Mouse (Mus musculus): ENCODE measurements around the gene AC129217.1. TPM values are rescaled to one million over a fixed set of nuclear protein-coding genes. Genes with fewer than 3 reads are reported as not detected.

AC129217.1 gene
- 1 to 10 TPM in 1 of 2 experiments, not detected in 1; 1.4 TPM for total RNA-seq (2021)
- long read RNA-seq, experiment 1, partial matches to known transcripts = 0 of 7 reads
- long read RNA-seq, experiment 1, other reads (novel, unspliced or antisense) = 7 of 7 reads
- long read RNA-seq, experiment 2 = 0 reads

DNA sequence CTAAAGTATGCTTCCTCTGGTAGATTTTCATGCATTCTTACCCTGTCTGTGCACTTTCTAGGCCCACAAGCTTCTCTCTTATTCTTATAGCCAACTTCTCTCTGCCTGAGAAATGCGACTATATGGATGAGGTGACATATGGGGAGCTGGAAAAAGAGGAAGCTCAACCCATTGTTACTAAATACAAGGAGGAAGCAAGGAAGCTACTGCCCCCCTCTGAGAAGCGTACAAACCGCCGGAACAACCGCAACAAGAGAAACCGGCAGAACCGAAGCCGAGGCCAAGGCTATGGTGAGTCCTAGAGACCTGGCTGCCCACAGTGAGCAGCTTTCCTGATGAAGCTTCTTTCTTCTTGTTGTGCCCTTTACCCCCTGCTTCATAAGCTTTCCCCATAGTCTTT, at the start of gene AC129217.1:
Gene AC129217.1, plus strand, starts transcription at position 114 of the 400 bp plus-strand sequence.
- intact Hi-C loops (cut with DNase I) = no loop called here
- DNase-seq = no peak

DNA sequence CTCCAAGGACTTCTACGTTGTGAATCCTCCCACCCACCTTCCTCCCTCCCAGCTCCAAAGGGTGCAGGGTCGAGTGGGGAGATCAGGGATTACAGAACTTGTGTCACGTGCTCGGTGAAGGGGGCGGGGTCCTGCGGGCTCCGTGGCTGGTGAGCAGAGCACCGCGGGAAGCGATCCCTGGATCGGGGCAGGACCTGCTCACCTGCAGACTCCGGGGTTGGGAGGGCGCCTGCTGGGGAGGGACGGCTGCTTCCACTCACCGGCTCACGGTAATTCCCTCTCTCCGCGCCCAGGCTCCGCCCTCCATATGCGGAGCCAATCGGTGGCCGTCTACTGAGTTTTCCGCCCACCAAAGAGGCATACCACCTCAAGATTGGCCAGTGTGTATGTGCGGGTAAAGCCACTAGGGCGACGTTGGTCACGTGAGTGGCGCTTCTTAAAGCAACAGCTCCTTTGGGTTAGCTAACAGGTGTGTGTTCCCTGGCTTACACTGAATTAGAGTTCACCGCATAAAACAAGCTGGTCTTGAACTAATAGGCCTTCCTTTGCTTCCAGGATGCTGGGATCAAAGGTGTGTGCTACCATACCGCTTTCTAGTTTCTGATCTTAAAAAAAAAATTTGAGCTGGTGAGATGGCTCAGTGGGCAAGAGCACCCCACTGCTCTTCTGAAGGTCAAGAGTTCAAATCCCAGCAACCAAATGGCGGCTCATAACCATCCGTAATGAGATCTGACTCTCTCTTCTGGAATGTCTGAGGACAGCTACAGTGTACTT, 43.4 kb upstream of the AC129217.1 start, which contains the start of gene Taf6l:
Gene Taf6l, minus strand, starts transcription at position 410 of the 774 bp plus-strand sequence.
- intact Hi-C loops (cut with DNase I) = no loop called here

DNA sequence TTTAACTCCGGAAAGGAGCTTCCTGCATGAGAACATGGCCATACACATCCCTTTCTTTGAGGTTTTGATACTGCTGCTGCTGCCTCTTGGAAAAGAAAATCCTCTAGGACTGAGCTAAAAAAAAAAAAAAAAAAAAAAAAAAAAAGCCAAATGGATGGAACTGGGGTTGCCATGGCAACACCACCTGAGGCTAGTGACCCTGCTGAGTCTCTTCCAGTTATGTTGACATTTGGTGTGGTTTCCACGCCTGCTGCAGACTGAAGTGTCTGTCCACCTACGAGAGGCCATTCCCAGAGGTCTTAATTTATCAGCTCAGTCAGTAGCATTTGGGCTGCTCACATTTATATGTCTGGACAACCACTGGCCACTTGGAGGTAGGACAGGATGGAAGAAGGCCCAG, 41.1 kb upstream of the AC129217.1 start:
- no peak for DNase-seq
- intact Hi-C loops (cut with DNase I) = no loop called here

More for the DNA sequence above, 43.4 kb upstream of the AC129217.1 start, which contains the start of gene Taf6l:
- DNase-seq = peak; percentile 83 to 88

DNA sequence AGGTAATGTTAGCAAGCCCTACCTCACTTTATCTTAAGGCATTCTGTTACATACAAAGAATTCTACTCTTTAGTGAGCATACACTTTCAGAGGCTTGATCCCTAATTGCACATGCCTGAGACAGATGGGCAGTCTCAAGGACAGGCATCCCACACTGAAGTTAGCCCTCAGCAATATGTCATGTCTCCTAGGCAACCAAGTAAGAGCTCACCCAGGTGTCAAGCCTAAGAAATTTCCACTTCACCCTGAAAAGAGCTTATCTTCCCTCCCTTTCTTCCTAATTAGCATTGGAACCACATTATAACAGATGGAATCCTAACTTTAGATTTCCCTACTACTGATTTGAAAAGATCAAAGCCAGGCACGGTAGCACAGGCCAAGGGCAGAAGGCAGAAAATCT, 40.4 kb upstream of the AC129217.1 start:
- no peak for DNase-seq
- intact Hi-C loops (cut with DNase I) = no loop called here

DNA sequence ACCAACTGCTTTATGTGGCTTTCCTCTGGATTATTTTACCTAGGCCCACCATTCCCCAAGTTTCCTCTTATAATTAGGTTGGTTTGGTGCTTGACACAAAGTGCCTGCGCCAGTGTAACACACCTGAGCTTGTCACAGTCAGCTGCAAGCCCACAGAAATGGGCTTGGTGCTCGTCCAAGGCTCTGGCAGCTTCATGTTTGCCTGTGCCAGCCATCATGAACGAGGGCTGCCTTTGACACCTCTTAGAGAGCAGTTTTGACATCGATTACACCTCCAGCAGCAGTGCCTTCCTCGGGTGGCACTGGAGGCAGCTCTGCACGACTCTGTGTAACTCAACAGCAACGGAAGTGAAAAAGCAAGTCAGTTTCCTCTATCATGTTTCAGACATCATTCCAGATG, 39.4 kb upstream of the AC129217.1 start:
- intact Hi-C loops (cut with DNase I) = no loop called here
- DNase-seq = no peak

DNA sequence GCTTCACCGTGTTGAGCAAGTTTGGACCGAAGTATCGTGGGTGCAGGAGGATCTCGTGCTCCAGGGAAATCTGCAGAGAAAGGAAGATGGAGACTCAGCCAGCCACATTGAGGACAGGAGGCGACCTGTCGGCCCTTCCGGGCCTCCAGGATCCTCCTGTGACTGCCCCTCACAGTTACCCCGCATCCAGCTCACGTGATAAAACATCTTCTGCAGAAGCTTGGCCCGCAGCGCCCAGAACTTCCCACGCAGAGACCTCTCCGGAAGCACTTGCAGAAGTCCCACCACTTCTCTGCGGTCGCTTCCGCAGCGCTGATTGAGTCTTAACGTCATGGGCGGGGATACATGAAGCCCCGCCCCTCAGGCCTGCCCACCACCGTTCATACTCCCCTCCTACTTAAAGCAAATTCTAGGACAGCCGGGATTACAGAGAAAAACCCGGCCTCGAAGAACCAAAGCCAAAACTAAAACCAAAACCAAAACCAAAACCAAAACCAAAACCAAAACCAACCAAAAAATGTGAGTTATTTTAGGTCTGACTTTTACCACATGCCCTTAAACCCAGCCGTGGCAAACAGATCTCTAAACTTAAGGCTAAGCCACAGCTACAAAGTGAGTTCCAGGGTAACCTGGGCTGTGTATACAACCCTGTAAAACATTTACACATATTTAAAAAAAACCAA, 31.2 kb upstream of the AC129217.1 start, which contains the start of gene Polr2g:
Gene Polr2g, minus strand, starts transcription at position 314 of the 683 bp plus-strand sequence.
- intact Hi-C loops (cut with DNase I) = no loop called here
- DNase-seq = peak; percentile 84 to 87

DNA sequence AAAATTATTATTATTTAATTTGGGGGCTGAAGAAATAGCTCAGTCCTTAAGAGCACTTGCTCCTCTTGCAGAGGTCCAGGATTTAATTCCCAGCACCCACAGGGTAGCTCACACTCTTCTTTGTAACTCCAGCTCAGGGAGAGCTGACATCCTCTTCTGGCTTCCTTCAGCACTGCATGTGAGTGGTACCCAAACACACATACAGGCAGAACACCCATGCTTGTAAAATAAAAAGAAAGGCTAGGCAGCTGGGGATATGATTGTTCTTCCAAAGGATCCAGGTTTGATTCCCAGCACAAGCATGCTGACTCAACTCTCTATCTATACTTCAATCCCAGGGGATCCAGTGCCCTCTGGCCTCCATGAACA, 30.6 kb upstream of the AC129217.1 start:
- no peak for DNase-seq

DNA sequence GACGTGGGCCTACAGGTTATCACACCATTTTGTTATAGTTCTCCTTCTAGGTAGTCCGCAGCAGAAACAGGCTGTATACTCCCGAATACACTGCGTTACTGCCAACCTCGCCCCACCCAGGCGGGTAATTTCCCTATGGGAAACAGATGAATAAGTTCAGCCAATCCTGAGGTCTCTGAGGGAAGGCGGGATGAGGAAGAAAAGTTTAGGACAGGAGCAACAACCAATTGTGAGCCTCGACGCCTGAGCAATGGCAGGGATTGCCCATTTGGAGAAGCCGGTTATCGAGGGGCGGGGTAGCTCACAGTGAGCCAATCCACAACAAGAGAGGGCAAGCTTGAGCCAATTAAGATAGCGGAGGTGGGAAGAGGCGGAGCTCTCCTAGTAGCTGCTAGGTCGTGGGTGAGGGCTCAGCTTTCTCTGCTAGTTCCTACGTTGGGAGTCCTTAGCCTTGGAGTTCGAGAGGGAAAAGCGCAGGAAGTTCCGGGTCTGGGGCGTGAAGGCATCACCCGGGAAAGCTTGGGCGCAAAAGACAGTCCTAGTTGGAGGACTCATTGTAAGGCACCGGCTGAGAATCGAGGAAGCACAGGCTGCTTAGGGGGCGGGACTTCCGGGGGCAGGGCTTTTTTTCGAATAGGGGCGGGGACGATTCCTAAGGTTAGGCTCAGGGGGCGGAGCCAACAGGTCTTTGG, 27.3 kb upstream of the AC129217.1 start, which contains the start of gene Zbtb3:
Gene Zbtb3, plus strand, starts transcription at position 426 of the 692 bp plus-strand sequence.
- DNase-seq = peak; percentile 87 to 90
- intact Hi-C loops (cut with DNase I) = no loop called here

More for the DNA sequence above, 30.6 kb upstream of the AC129217.1 start:
- intact Hi-C loops (cut with DNase I) = no loop called here

DNA sequence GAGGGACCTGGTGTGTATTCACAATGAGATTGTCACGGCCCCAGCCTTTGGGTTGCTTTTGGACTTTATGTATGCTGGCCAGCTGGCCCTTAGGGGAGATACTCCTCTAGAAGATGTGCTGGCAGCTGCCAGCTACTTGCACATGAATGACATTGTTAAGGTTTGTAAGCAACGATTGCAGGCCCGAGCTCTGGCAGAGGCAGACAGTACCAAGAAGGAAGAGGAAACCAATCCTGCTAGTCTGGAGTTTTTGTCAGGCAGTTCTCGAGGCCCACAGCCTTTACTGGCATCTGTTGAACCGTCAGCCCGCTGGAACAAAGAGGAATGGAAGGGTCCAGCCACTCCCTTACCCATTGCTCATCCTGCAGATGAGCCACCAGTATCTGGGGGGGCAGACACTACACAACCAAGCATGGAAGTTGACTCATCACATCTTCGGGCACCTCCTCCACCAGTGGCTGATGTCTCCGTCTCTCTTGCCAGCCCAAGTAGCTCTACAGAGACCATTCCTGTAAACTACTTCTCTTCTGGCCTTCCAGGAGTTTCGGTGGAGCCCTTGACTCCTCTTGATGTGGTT, 26.3 kb upstream of the AC129217.1 start:
- intact Hi-C loops (cut with DNase I) = no loop called here
- no peak for DNase-seq

DNA sequence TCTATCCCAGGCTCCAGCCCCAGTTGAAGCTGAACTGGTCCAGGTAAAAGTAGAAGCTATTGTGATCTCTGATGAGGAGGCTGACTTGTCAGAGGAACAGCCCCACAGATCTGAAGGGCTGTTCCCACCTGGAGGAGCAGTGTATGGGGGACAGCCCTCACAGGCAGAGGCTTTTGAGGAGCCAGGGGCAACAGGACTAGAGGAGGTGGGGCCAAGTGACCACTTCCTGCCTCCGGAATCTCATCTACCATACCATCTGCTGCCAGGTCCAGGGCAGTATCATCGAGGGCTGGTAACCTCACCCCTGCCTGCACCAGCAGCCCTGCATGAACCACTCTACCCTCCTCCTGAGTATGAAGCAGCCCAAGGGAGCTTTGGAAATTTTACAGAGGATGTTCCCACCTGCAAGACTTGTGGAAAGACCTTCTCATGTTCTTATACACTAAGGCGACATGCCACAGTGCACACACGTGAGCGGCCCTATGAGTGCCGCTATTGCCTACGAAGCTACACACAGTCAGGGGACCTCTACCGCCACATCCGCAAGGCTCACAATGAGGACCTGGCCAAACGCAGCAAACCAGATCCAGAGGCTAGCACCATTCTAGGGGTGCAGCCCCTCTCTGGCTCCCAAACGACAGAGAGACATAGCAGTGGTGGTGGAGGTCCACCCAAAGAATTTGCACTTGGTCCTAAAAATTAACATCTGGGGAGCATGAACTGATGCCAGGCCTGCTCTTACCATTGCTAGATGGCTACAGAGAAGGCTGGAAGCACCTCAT, 25.5 kb upstream of the AC129217.1 start:
- intact Hi-C loops (cut with DNase I) = no loop called here
- DNase-seq = no peak

DNA sequence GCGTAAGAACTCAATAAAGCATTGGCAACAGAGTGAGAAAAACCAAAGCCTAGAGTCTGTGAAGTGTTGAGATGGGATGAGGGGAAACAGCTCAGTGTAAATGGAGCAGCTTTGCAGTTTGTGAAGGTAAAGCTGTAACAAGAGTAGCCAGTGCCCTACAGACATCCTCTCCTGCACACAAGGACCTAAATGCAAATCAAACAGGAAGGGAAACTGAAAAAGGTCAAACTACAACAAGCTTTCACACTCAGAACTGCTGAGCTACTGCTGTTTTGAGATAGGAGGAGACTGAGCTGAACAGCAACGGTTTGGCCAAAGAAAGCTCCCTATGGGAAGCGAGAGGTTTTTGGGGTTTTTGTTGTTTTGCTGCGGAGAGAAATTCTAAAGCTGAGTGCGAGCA, 22.8 kb upstream of the AC129217.1 start:
- DNase-seq = no peak
- intact Hi-C loops (cut with DNase I) = no loop called here

DNA sequence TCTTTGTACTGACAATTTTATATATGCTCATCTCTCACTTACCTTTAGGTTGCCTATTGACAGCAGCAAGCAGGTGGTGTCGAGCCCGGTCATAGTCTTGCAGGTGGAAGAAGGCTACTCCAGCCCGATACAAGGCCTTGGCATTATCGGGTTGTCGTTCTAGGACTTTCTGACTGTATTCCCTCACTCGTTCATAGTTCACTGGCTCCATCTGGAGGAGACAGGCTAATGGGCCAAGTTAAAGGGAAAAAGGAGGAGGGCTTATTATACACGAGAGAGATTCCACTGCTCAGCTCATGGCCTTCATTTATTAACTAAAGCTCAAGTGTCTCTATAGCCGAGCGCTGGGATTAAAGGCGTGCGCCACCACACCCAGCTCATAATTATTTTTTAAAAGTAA, 13.8 kb upstream of the AC129217.1 start:
- intact Hi-C loops (cut with DNase I) = no loop called here
- DNase-seq = no peak

DNA sequence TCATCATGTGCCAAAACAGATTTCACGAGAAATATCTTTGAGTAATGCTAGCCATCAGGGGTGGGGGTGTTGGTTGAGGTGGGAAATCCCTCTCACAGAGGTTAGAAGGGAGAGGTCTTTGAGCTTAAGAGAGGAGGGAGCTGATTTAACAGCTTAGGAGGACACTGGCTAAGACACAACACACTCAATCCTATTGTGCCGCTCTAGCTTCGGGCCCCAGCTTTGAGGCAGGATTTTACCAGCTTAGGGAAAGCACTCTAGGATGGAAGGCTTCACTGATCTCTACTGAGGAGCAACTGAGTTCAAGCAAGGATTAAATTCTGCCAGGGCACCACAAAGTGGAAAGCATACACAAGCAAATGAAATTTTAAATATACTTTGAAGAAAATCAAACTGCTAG, 12.6 kb upstream of the AC129217.1 start:
- no peak for DNase-seq
- intact Hi-C loops (cut with DNase I) = no loop called here

DNA sequence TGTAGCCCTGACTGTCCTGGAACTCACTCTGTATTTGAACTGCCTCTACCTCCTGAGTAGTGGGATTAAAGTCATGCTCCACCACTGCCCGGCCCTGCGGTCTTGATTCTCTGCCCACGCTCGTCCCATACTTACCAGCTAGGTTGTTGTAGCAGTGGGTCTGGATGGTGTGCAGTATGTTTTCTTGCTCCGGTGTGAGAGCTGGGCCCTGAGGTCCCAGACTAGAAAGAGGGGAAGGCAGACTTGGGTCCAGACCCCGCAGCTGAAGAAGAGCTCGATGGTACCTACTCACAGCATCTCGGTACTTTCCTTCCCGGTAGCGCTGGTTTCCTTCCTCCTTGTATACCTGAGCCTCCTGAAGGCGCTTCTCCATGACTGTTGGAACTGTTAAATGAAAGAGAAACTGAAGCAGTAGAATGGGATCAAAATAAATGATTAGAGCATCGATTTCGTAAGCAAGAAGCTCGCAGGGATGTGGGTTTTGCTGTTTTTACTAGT, 11.2 kb upstream of the AC129217.1 start:
- intact Hi-C loops (cut with DNase I) = no loop called here
- no peak for DNase-seq

DNA sequence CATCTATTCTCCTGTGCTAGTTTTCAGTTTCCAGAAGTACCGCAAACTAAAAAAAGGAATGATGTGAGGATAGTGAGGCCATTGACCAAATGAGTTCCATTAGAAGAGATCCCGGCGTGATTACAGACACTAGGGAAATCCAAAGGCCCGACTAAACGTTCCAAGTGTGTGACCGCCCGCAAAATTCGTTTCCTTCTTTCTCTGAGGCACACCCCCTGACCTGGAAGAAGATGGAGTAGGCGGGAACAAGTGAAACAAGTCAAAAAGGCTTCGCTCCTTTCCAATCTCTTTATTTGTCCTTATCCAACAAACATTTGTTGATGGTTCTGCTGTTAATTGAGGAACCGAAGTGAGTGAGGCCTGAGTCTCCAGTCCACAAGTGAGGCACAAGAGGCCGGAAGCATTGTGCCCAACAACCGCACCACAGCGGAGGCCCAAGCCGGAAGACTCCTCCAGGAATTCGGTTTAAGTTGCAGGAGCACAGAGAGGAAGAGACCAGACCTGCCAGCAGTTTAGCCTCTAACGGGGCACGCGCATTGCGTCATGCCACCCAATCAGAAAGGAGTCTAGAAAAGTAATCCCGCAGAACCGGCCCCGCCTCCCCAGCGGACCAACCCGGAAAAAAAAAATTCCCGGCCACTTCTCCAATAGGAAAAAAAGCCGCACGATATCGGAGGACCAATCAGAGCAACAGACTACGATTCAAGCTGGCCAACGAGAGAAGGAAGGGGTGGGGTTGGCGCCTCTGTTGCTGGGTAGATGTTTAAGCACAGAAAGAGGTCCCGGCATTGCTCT, 10.6 kb upstream of the AC129217.1 start, which contains the start of gene Ttc9c:
Gene Ttc9c, minus strand, starts transcription at position 533 of the 795 bp plus-strand sequence.
- intact Hi-C loops (cut with DNase I) = no loop called here
- DNase-seq = peak; percentile 89 to 91

DNA sequence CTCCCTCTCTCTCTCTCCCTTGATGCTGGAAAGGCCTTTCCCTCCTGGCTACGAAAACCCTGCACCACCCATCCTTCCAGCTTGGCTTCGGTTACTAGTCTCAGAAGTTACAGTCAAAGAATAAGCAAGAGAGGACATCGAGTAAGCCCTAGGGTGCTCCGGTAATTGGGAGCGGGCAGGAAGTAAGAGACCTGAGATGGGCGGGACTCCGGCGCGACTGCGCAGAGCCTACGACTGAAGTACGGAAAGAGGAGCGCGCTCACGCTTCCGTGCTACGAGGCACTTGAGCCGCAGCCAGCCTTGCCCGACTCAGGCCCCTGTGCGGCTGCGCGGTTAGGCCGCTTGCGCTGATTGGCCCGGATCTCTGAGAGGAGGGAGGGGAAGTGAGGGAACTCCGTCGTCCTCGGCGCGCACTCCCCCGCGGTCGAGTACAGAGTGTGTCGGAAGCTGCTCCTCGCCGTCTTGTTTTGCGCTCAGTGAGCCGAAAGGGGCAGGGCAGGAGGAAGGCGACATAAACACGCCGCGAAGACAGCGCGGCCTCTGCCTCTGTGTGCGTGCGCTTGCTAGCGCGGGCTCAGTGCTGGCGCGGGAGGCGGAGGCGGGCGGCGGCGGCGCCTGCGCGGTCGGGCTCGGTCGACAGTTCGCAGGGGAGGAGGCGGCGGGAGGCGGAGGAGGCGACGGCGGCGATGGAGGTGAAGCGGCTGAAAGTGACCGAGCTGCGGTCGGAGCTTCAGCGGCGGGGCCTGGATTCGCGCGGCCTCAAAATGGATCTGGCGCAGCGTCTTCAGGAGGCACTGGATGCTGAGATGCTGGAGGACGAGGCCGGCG, 9.8 kb upstream of the AC129217.1 start, which contains the start of gene Hnrnpul2:
Gene Hnrnpul2, plus strand, starts transcription at position 415 of the 828 bp plus-strand sequence.
- peak; percentile 97 for DNase-seq
- intact Hi-C loops (cut with DNase I) = no loop called here

DNA sequence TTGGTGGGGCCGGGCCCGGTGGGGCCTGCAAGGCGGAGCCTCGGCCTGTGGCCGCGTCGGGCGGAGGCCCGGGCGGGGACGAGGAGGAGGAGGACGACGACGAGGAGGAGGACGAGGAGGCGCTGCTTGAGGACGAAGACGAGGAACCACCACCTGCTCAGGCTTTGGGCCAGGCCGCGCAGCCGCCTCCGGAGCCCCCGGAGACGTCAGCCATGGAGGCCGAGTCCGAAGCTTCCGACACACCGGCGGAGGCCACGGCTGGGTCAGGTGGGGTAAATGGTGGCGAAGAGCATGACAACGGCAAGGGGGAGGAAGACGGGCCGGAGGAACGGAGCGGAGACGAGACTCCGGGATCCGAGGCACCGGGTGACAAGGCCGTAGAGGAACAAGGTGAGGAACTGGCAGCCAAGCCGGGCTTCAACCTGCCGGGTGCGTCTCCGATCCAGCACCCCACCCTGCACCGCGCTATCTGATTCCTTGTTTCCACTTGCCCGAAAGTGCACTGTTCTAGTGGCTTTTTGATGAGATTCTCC, 9.1 kb upstream of the AC129217.1 start:
- DNase-seq = peak in 1 of 2 experiments; percentile 29
- intact Hi-C loops (cut with DNase I) = no loop called here

All from gastrocnemius, postnatal 36 days (tissue).